Mouse (Mus musculus): Measurements from ENCODE around the gene Mpnd.

Gene Mpnd

GRCm38 (mm10) chr17:56020400-56021084, 15.0 kb downstream of the Mpnd start:
- no peak for DNase-seq

DNA sequence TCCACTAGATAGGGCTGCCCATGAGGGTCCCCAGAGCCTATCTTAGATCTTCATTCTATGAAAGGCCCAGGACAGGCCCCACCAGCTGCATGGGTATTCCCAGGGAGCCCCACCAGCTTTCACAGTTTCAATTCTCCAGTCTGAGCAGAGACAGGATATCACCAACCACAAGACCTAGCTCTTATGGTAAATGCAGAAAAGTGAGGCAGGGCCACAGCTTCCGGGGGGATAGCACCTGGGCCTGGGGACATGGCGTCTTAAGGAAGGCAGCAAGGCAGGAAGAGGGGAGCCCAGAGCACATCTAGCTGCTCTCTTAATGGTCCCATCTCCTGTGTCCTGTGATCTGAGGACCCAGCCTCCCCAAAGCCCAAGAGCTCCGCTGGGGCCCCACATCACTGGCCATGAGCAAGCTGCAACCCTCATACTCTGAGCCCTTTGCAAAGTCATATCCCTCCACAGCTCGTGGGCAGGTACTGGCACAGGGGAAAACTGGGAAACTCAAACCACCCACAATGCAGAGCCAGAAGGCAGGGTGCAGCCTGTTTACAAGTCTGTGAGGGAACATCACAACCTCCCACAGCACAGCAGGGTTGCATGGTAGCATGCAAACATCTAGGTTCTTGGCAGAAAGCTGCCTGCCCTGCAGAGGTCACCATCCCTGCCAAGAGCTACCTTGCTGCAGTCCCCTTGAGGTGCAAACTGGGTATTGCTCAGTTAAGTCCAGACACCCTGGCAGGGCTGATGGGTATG, 15.8 kb downstream of the Mpnd start:
- no peak for DNase-seq

- DNase-seq: no peak
These were observed 16.8 kb downstream of the Mpnd start for GRCm38 (mm10) chr17:56022131-56022988.

GRCm38 (mm10) chr17:56022989-56023290, 17.4 kb downstream of the Mpnd start:
- no peak for DNase-seq

DNA sequence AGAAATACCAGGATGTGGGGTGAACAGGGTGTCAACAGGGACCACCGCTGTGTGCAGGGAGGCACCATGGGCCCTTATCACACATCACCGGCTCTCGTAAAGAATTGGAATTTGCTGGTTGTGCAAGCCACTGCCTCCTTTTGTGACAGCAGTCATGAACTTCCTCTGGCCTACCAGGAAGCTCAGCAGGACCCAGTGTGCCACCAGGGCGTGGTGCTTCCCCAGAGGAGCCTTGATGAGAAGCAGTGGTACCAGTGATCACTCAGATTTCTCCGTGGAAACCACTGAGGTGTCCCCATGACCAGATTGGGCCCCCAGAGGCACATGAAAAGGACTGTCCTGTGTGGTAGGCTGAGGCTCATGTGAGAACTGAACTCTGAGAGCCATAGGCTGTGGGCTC, 17.9 kb downstream of the Mpnd start:
- DNase-seq: no peak

DNA sequence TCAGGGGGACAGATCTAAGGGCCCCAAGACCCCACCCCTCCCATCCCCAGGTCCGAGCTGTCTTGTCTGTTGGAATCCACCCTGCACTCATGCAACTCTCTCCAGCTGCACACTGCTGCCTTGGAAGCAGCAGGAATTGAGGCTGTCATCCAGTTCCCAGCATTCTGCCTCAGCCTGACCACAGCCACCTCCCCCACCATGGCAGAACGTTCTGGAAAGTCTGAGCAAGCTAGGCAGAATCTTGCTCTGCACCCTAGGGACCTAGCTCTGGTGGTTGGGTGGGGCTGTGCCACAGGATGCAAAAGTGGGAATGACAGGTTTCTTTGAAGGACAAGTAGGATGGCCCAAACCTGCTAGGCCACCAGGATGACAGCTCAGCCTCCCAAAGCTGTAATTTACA, 19.0 kb downstream of the Mpnd start:
- no peak for DNase-seq

DNA sequence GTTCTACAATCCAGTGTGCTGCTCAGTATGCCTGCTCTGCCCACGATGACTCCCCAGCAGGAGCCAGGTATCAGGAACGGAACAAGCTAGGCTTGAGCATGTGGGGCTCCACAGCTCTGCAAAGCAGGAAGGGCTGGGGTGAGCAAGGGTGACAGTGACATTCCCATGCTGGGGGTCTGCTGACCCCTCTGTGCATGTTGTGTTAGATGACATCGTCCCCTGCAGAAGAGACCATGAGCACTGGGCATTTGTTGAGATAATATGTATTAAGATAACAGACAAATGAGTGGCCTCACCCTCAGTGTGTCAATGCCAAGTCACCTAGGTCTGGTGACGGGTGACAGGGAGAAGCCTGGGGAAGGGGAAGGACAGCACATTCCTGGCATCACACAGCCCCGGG, 19.4 kb downstream of the Mpnd start:
- DNase-seq: no peak

DNA sequence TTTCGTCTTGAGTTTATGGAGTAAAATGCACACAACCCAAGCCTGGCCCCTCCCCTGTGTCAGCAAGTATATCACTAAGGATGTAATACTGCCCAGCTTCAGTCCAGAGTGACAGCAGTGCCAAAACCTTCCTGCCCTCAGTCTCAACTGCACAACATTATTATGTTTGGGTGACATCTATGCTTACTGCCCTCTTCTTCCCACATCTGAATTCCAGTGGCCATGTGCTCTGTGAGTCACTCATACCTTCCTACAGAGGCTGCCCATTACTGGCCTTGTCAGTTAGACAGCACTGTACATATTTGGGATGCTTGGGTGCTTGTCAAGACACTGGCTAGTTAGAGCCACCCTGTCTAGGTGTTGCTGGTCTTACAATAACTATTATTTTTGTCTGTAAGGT, 20.8 kb downstream of the Mpnd start:
- no peak for DNase-seq

- DNase-seq: no peak
These were observed 21.4 kb downstream of the Mpnd start for GRCm38 (mm10) chr17:56026881-56027280.

DNA sequence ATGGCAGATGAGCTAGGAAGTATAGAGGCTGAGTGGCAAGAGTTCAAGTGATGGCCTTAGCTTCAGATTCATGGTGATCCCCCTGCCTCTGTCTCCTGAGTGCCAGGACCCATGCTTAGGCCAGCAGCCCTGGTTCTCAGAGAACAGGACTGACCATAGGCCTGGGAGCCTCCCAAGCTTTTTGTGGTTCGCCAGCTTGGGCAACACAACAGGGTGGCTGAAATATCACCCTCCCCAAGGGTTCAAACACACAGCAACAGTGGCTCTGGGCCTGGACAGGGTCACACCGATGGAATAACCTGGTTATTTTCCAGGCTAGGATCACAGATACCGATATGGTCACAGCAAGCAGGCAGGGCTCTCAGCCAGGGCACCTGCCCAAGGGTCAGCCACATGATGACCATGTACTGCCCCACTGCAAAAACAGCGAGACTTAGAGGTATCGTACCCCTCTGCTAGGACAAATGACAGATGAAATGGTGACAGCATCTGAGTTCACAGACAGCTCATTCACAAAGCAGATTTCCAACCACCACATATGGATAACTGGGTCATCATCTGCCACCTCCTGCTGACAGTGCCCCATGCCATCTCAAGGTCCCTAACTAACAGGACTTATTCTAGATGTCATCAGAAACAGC, 22.4 kb downstream of the Mpnd start:
- no peak for DNase-seq

DNA sequence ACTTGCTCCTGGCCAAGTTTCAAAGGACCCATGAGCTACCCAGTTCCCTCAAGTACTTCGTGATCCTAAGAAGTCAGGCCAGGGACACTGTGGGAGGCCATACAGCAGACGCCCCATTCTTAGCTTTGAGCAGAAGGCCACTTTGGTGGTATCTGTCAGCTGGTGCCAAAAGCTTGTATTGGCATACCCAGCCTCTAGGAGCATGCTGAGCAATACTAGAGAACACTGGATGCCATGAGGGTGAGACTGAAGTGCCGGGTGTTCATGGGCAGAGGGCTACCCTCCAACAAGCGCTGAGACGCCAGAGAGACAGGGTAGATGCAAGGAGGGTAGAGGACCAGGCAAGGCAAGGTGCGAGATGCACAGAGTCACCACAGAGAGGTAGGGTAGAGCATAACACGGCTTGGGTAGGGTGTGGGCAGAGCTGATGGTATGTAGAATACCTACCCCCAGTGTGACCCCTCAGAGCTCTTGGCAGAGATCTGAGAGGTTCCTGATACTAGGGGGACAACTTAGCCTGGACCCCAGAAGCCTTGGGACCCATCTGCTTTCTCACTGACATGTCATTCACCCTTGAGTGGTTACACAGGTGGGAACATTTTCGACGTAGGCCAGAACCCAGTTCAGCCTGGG, 24.8 kb downstream of the Mpnd start:
- DNase-seq: no peak

DNA sequence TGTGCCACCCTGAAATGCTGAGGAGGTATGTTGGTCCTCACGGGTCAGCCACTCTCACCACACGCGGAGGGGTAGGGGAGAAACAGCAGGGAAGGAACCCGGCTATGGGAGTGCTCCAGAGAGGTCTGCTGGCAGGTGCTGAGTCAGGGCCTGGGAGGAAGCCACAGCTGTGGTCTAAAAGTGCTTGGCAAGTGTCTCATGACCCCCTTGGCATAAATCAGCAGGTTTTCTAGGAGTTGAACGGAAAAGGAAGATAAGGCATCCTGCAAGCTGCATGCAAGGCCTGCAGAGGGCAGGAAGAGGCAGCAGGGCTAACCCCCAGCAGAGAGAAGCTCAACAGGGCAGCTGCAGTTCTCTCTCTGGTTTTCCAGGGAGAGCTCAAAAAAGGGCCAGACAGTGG, 25.4 kb downstream of the Mpnd start:
- DNase-seq: peak; percentile 81

DNA sequence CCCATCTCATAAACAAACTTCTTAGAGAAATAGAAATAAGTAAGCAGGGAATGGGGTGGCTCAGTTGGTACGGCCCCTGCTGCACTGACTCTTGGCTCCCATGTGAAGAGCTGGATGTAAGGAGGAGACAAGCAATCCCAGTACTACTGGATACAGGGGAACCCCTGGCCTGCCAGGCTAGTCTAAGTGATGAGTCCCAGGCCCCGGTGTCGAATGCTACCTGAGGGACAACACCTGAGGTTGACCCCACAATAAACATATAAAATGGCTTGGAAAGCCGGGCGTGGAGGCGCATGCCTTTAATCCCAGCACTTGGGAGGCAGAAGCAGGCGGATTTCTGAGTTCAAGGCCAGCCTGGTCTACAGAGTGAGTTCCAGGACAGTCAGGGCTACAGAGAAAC, 25.9 kb downstream of the Mpnd start:
- no peak for DNase-seq

- DNase-seq: peak; percentile 29
These were observed 26.7 kb downstream of the Mpnd start for GRCm38 (mm10) chr17:56032127-56032733.

GRCm38 (mm10) chr17:56032831-56033230, 27.3 kb downstream of the Mpnd start:
- DNase-seq: no peak

- DNase-seq: no peak
These were observed 28.7 kb downstream of the Mpnd start for GRCm38 (mm10) chr17:56034040-56034725.

- DNase-seq: no peak
These were observed 29.2 kb downstream of the Mpnd start for GRCm38 (mm10) chr17:56034726-56035100.

DNA sequence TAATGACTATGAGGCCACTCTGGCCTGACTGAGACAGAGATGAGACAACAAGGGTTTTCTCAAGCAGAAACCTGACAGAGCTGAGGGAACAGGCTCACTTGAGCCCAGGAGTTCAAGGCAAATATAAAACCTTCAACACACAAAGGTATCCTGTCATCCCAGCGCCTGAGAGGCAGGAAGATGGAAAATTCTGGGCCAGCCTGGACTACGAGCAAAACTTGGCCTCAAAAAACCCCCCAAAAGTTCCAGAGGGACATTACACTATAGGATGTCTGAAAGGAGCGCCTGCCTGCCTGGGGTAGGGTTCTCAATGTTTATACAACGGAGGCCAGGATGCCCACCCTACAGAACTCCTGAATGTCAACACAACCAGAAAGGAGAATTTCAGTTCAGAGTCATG, 29.7 kb downstream of the Mpnd start:
- no peak for DNase-seq

- DNase-seq: peak; percentile 99
These were observed 30.8 kb downstream of the Mpnd start, which contains the start of gene Sh3gl1 for GRCm38 (mm10) chr17:56036176-56036900. Gene Sh3gl1, minus strand, starts transcription at chr17:56036635.

- DNase-seq: no peak
These were observed 31.4 kb downstream of the Mpnd start for GRCm38 (mm10) chr17:56036901-56037287.
